Mouse (Mus musculus) lung, postnatal 0 days (tissue): ENCODE data around the gene Msmp.

Experiments used
- CTCF ChIP-seq: IDR thresholded peaks from 2 replicates; pipeline ENCODE4 v1.5.1; 2016; ENCODE audit warnings: antibody characterized with exemption, mild to moderate bottlenecking
- EP300 ChIP-seq: IDR thresholded peaks from 2 replicates; pipeline ENCODE4 v1.6.1; 2016; ENCODE audit warnings: antibody characterized with exemption, mild to moderate bottlenecking, control low read depth

- TF ChIP-seq CTCF (no peak), EP300 (no peak)
Observed at GRCm38 (mm10) chr4:43546375-43547047, 37.8 kb downstream of the Msmp start.
